In genomic region chr4:139579003-139579402, GRCm38 (mm10) we compare ENCODE assay signal across 10 mouse cellular contexts. TPM values are rescaled to one million over a fixed set of nuclear protein-coding genes. Genes with fewer than 3 reads are reported as not detected.
DNase-seq lines count a peak whose midpoint lies in the region; ATAC-seq lines count a peak whose summit lies in the region.
"Had no signal": no experiment of that assay in that cellular context is flagged by ENCODE, and none has a peak within 500 bp of the region (broad histone marks: within the 10 kb centered on the region; RNA-seq: fewer than 3 reads in every experiment).

No protein-coding gene starts in this region.

- H3K9ac ChIP-seq in intestine, embryonic 16.5 days (ENCODE audit: low read depth, low read length), result peak overlapping the region; percentile 20; the same call in 1 of the 2 replicates

- H3K4me3 ChIP-seq in intestine, embryonic 16.5 days (ENCODE audit: low read length), result no peak overlapping the region

- no peaks in the 10 kb centered on the region for H3K27me3 ChIP-seq in intestine, embryonic 16.5 days (replicated peaks; ENCODE audit: control insufficient read depth, insufficient read depth, low read length)
- H3K27me3 ChIP-seq in splenic B cell, adult 2 months (ENCODE audit: control insufficient read depth, insufficient read depth, low read length, poor library complexity, severe bottlenecking), result no peaks in the 10 kb centered on the region; the same call in 1 of the 2 replicates

- no peaks in the 10 kb centered on the region for H3K9me3 ChIP-seq in intestine, embryonic 16.5 days (ENCODE audit: control insufficient read depth, low read length)

- no peaks in the 10 kb centered on the region for H3K36me3 ChIP-seq in intestine, embryonic 16.5 days (ENCODE audit: control insufficient read depth, insufficient read depth, low read length)
- H3K36me3 ChIP-seq in splenic B cell, adult 2 months (ENCODE audit: control insufficient read depth, insufficient read depth, low read length, poor library complexity, severe bottlenecking), result no peaks in the 10 kb centered on the region

- DNase-seq in cerebellum, adult 18-20 months, result peak; percentile 14 to 19
- no peak for DNase-seq in cerebellum, postnatal 10 days
- DNase-seq in lung, adult 18-20 months, result peak; percentile 57
- no peak for DNase-seq in lung, postnatal 10 days
- DNase-seq in splenic B cell, adult 2 months (ENCODE audit: low read depth, low spot score), result peak; percentile 62
- DNase-seq in ovary, postnatal 14 days (ENCODE audit: low spot score), result no peak
- DNase-seq in left cerebral cortex, postnatal 4 days, result no peak
- DNase-seq: adrenal gland, postnatal 25 days had no signal

- 50% methylated on average over 10 of the region's 10 CpGs for WGBS in intestine, embryonic 16.5 days

- peaks cover 50% of the 10 kb centered on the region for H3K4me1 ChIP-seq in intestine, embryonic 16.5 days (ENCODE audit: control insufficient read depth, insufficient read depth, low read length)

- peak overlapping the region; percentile 19; the same call in 1 of the 2 replicates for H3K4me2 ChIP-seq in intestine, embryonic 16.5 days (ENCODE audit: low read depth, low read length)

- no peak overlapping the region for H3K27ac ChIP-seq in intestine, embryonic 16.5 days (ENCODE audit: low read length)

- no peak for ATAC-seq in intestine, embryonic 16.5 days

- intact Hi-C loops in left cerebral cortex, postnatal 4 days (cut with DNase I), result no loop called here

RNA-seq across cellular contexts. Expression of gene Gm21969, which starts 24.0 kb away (rescaled TPM):
- polyA plus RNA-seq in intestine, embryonic 16.5 days (2015; fragmentation: Nextera tagmentation; extraction: Ambion mirVana), result not detected in 2 replicates
- under 1 TPM in 1 of 2 experiments, not detected in 1; 0.12 TPM for total RNA-seq in left cerebral cortex, postnatal 4 days (2021)
- total RNA-seq: adrenal gland, postnatal 25 days; layer of hippocampus, postnatal 14 days had no signal

RNA-seq across cellular contexts. Expression of gene Aldh4a1, which starts 43.7 kb away (rescaled TPM):
- 13.7 and 17.2 TPM in 2 replicates for polyA plus RNA-seq in intestine, embryonic 16.5 days (2015; fragmentation: Nextera tagmentation; extraction: Ambion mirVana)
- total RNA-seq in left cerebral cortex, postnatal 4 days (2021), result 10 to 100 TPM; 23.6 to 25.0 TPM

RNA-seq across cellular contexts. Expression of gene Iffo2, which starts 48.7 kb away (rescaled TPM):
- 1.9 and 2.0 TPM in 2 replicates for polyA plus RNA-seq in intestine, embryonic 16.5 days (2015; fragmentation: Nextera tagmentation; extraction: Ambion mirVana)
- 10 to 100 TPM; 24.2 to 26.3 TPM for total RNA-seq in left cerebral cortex, postnatal 4 days (2021)

Comparison
In these comparisons a context has a peak if more than half of its experiments do, and no peak if none do; other contexts are left out.
1. DNase-seq: peak in cerebellum, adult 18-20 months (2 of 2), lung, adult 18-20 months (2 of 2) and splenic B cell, adult 2 months (single experiment); none in cerebellum, postnatal 10 days (0 of 2), lung, postnatal 10 days (single experiment), ovary, postnatal 14 days (single experiment) and left cerebral cortex, postnatal 4 days (single experiment).